8 mouse cellular contexts compared by ENCODE assay signal in the genomic region with DNA sequence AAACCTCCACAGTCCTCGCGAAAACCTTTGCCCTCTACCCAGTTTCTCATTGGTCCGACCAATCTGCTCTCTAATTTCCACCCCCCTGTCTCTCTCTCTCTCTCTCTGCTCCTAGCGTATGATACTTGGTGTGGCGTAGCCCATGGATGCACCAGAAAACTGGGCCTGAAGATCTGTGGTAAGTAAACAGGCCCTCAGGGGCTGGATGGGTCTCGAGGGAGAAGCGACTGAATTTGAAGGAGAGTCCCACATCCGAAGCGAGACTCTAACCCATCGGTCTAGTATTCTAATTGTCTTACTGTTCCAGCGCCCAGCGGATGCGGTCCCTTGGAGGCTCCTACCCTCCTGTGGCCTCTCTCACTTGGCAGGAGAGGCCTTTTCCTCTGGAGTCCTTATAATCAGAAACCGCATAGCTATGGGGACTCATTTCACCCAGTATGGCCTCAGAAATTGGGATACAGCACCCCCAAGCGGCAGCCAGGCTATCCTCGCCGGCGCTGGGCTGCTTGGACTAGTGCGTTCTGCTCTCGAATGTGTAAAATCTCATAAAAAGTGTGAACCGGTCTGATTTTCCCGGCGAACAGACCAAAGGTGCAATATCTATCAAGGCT. TPM values are rescaled to one million over a fixed set of nuclear protein-coding genes. Genes with fewer than 3 reads are reported as not detected.
DNase-seq lines count a peak whose midpoint lies in the region; ATAC-seq and TF ChIP-seq lines count a peak whose summit lies in the region.

No protein-coding gene starts in this region.

- no peaks in the 10 kb centered on the region for H3K9me3 ChIP-seq in midbrain, embryonic 13.5 days

- intact Hi-C loops in heart, postnatal 36 days (cut with DNase I), result no loop called here

- no peak for TF ChIP-seq POLR2A in cortical plate, adult 2 months (IDR thresholded peaks at IDR 0.05; ENCODE audit: extremely low read depth, insufficient read depth, low read length)

- 0 out of 2 replicates have a peak, but pooled peaks have one; percentile 10 for TF ChIP-seq CTCF in cortical plate, adult 2 months (IDR thresholded peaks at IDR 0.05; ENCODE audit: extremely low read depth, insufficient read depth, low read length)

- H3K4me3 ChIP-seq in cortical plate, adult 2 months (ENCODE audit: insufficient read depth, low read length), result peak overlapping the region; percentile 45; the same call in 1 of the 2 replicates
- H3K4me3 ChIP-seq in midbrain, embryonic 13.5 days (replicated peaks), result peak overlapping the region; percentile 54

- ATAC-seq in midbrain, embryonic 13.5 days, result 0 out of 2 replicates have a peak, but pooled peaks have one; percentile 31

- DNase-seq in ovary, postnatal 36 days (ENCODE audit: low spot score), result peak; percentile 50
- DNase-seq in ovary, postnatal 14 days (ENCODE audit: low spot score), result no peak
- DNase-seq in heart, postnatal 36 days, result peak; percentile 14 to 27
- peak; percentile 80 for DNase-seq in kidney, postnatal 4 days
- DNase-seq in thymus, postnatal 25 days, result no peak
- DNase-seq in frontal cortex, postnatal 36 days (ENCODE audit: low spot score in 2 of 2), result no peak

- peaks cover 95% of the 10 kb centered on the region for H3K27me3 ChIP-seq in midbrain, embryonic 13.5 days

- H3K4me2 ChIP-seq in midbrain, embryonic 13.5 days (replicated peaks), result peak overlapping the region; percentile 65

- no peaks in the 10 kb centered on the region for H3K36me3 ChIP-seq in midbrain, embryonic 13.5 days

- H3K4me1 ChIP-seq in cortical plate, adult 2 months (ENCODE audit: control insufficient read depth, insufficient read depth, low read length), result no peaks in the 10 kb centered on the region
- peaks cover 75% of the 10 kb centered on the region for H3K4me1 ChIP-seq in midbrain, embryonic 13.5 days (replicated peaks)

- H3K27ac ChIP-seq in cortical plate, adult 2 months (ENCODE audit: insufficient read depth, low read length), result no peak overlapping the region
- peak overlapping the region; percentile 94 for H3K27ac ChIP-seq in midbrain, embryonic 13.5 days

- peak overlapping the region; percentile 83 for H3K9ac ChIP-seq in midbrain, embryonic 13.5 days (replicated peaks)

- WGBS in midbrain, embryonic 13.5 days, result 2% methylated on average over 23 of the region's 23 CpGs

RNA-seq across cellular contexts. Expression of a gene that starts 14.3 kb away (rescaled TPM):
- polyA plus RNA-seq in cortical plate, adult 2 months (2012; rRNA removed), result 310 and 343 TPM in 2 replicates
- total RNA-seq in heart, postnatal 36 days (2021), result under 1 TPM; 0.43 to 0.80 TPM
- polyA plus RNA-seq in midbrain, embryonic 13.5 days (2015; fragmentation: Nextera tagmentation; extraction: Ambion mirVana), result 60.2 and 63.2 TPM in 2 replicates

RNA-seq across cellular contexts. Expression of a gene that starts 58.6 kb away (rescaled TPM):
- polyA plus RNA-seq in cortical plate, adult 2 months (2012; rRNA removed), result 0.44 and 1.3 TPM in 2 replicates
- not detected for total RNA-seq in heart, postnatal 36 days (2021)
- 1.3 and 3.2 TPM in 2 replicates for polyA plus RNA-seq in midbrain, embryonic 13.5 days (2015; fragmentation: Nextera tagmentation; extraction: Ambion mirVana)

Comparison
In these comparisons a context has a peak if more than half of its experiments do, and no peak if none do; other contexts are left out.
1. DNase-seq: peak in ovary, postnatal 36 days (single experiment), heart, postnatal 36 days (2 of 2) and kidney, postnatal 4 days (2 of 2); none in ovary, postnatal 14 days (single experiment), thymus, postnatal 25 days (single experiment) and frontal cortex, postnatal 36 days (0 of 2).